Mouse (Mus musculus) mesoderm, embryonic 11.5 days (tissue): ENCODE measurements around the gene Fam178b.

ENCODE experiments used
- DNase-seq: peaks from one replicate; pipeline ENCODE4 v3.0.0-alpha.2; 2012; ENCODE audit warnings: low read depth, low spot score

The Fam178b gene

DNA sequence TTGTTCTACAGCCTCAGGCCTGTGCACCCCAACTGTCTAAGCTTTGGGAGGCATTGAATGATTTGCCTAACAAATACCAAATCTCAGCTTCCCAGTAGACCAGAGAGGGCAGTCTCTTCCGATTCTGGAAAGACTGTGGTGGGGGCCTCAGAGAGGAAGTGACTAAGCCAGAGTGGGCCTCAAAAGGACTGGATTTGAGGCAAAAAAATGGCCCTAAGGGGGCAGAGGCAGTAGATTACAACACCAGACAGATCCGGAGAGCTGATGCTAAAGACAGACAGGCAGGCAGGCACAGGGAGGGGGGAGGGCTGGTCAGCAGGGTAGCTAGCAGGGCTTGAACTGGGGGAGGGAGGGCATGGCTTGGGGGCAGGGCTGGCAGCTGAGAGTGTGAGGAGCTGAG, 116.6 kb downstream of the Fam178b start:
- no peak for DNase-seq

- DNase-seq: no peak
Measured at GRCm38 (mm10) chr1:36564101-36564500, 118.9 kb downstream of the Fam178b start.

DNA sequence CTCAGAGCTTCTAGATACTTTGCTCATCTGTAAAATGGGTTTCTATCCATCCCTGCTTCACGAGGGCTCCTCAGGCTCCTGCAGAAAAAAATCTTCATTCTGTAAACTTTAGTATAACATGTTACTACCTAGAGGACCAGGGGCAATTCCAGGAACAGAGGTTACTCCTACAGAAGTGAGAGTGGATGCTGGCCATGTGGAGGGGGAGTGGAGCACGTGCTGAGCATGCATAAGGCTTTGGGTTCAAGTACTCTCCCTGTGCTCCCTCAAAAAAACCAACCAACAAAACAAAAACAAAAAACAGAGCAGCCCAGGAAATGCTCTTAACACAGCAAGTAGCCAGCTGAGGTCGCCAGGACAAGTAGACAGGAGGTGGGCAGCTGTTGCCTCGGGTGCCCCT, 119.4 kb downstream of the Fam178b start:
- DNase-seq: no peak

DNA sequence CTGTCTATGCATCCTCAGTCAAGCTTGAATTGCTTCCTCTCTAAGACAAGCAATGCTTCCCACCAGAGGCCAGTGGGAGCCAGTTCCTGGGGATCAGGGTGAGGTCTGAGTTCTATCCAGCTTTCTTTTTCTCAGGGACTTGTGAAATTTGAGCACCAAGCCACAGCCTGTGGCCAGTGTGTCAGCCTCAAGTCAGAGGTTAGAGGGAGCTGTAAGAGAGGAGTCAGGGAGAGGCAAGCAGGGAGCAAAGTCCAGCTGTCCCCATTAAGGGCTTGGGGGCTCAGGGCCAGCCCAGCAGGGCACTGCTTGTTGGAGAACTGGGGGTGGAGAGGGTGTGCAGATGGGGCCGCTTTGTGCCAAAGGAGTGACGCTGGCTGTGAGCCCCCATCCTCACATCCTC, 119.8 kb downstream of the Fam178b start:
- no peak for DNase-seq

GRCm38 (mm10) chr1:36562388-36562787, 120.6 kb downstream of the Fam178b start:
- DNase-seq: no peak

DNA sequence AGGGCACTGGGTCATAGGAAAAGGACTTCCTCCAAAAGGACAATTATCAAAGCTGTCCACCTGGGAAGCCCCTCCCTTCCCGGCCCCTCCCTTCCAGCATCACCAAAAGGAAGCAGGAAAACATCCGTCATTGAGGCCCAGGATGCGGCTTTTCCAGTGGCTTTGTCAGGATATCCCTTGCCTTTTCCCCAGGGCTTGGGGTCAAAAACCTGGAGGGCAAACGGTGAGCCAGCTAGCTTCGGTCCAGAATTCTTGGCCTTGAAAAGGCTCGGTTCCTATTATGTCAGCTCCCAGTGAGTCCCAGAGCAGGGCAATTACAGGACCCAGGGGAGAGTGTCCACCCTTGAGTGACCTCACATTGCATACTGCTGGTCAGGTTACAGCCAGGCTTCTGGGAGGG, 122.1 kb downstream of the Fam178b start:
- no peak for DNase-seq

GRCm38 (mm10) chr1:36559888-36560287, 123.1 kb downstream of the Fam178b start:
- DNase-seq: no peak

GRCm38 (mm10) chr1:36559256-36559655, 123.7 kb downstream of the Fam178b start:
- DNase-seq: no peak

DNA sequence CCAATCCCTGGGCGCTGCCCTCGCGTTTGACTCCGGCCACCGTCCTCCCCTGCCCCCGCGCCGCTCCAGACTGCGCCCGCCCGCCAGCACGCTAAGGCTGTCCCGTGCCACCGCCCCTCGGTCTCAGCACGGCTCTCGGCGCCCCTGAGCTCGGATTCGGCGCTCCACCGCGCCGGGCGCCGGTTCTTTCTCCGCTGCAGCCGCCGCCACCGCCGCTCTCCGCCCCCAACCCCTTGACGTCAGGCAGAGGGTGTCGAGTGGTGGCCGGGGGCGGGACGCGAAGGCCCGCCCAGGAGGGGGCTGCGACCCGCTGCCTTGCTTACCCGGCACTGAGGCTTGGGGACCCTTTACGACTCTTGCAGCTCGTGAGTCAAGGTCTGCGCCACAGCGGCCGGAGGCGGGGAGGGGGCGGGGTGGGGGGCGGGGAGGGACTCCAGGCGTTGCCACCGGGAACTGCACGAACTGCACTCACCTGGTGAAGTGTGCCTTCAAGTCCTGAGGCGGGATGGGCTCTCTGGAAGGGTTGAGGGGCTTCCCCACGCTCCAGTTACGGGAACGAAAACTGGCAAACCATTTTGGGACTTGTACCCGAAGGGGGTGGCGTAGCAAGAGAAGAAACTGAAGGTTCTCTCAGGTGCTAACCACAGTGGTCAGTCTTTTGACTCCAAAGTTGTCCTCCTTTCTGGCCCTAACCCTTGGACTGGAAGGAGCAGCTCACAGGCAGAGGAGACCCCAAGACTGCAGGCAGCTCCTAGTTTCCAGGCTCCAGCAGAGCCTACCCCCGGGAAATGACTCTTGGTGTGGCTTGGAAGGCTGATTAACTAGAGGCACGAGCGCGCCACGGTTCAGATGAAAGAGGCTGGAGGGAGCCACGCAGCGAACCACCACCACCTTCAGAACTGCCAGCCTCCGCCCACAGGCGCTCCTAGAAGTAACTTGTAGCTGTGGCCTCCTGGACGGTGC, 124.7 kb downstream of the Fam178b start, which contains the start of gene Sema4c:
Gene Sema4c, minus strand, starts transcription at position 319 of the 963 bp plus-strand sequence.
- peak; percentile 90 for DNase-seq

DNA sequence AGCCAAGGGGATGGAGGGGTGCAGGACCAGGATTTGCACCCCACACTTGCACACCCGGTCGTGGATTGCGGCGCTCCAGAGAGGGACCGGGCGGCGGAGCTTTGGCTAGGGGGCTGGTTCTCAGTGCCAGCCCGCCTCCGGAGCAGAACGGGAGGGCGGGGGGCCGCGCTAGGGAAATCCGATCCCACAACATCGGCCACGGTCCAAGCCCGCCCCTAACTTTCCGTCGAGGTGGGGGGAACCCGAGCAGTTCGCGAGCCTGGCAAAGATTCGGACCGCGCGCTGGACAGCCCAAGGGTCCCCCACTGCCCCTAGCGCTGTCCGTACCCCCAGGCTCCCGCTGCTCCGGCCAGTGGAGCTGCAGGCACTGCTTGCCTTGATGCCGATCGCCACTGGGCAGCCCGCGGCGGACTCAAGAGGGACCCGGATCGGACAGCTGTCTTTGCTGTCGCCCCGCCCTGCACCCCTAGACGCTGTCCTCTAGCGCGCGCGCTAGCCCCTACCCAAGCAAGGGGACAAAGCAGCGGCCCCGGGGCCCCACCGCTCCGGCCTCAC, 125.4 kb downstream of the Fam178b start:
- DNase-seq: peak; percentile 70

DNA sequence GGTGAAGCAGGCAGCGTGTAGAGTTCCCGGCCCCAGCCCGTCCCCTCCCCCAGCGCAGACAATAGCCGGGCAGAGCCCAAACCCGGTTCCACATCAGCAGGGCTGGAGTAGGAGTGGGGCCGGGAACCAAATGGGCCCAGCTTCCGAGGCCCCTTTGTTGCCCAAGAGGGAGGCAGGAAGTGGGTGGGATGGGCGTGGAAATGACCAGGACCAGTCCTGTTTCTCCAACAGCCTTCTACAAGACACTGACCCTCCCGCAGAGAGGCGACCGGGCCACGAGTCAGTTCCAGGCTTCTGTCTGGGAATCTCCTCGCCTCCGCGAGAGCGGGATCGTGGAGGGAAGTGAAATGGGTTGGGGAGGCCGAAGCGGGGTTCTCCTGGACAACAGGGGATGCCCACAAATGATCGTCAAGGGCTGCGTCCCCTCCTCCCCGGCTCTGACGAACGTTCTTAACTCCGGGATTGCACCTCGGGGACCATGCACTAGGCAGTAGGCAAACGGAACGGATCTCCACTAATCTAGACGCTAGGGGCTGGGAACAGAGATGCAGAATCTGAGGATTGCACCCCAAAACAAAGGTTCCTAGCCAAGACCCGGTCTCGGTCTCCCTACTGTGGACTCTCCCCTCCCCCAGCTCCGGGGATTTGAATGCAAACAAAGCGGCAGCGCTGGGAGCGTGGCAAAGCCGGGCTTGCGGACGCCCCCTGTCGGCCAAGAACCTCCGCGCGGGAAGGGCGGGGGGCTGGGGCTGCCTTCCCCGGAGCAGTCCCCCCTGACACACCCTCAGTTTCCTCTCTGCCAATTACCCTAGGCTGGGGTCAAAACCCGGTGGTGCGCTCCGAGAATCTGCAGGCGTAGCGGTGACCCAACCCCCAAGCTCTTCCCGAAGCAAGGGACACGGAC, 126.2 kb downstream of the Fam178b start:
- peak; percentile 95 for DNase-seq

DNA sequence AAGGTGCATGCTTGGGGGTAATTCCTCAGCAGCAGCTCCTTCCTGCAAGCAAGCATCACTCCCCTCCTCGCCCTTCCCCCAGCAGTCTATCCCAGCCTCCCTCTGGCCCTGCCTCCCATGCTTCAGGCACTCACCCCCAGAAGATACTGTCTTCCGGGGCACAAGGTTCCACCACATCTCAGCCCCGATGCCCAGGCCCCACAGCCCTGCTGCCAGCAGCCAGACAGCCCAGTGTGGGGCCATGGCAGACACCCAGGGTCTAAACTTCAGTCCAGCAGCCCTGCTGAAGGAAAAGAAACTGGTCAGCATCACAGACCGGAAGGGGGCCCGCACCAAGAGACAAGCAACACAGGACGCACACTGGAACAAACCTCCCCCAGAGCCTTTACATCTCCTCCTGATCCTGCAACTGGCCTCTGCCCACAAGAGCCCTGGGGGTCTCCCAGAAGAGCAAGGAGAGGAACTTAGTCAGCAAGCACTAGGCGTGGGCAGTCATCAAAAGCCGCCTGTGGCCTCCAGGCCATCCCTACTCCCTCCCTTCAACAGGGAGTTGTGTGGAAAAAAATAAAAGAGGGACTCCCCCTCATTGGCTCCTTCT, 127.1 kb downstream of the Fam178b start:
- no peak for DNase-seq

DNA sequence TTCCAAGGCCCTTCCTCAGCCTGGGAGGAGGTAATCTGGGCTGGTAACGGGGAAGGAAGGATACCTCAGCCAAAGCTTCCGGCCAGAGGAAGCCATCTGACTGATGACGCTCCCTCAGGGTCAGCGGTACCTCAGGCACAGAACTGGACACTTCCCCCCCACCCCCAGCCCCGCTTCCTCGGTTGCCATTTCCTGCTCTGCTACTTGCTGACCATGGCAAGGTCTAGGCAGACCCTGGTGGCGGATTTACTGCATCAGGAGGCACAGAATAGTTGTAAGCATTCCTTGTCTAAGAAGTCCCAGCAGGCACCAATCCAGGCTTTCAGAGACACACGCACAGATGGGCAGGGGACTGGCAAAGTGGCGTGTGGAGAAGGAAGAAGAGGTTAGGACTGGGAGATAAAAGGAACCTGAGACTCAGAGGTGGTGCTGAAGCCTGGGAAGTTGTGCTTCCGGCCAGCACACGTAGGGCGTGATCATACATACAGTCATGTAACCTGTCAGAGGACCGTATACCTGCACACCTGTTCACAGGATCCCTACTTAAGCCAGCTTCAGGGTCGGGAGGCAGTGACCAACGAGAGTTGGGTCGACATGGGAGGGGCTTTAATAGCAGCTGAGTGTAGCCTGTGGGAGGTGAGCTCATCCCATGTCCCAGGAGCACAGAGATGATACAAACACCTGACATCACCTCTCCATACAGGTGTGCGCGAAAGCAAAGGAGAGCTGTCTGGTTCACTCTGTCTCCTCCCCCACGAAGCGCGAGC, 128.2 kb downstream of the Fam178b start:
- DNase-seq: peak; percentile 23

DNA sequence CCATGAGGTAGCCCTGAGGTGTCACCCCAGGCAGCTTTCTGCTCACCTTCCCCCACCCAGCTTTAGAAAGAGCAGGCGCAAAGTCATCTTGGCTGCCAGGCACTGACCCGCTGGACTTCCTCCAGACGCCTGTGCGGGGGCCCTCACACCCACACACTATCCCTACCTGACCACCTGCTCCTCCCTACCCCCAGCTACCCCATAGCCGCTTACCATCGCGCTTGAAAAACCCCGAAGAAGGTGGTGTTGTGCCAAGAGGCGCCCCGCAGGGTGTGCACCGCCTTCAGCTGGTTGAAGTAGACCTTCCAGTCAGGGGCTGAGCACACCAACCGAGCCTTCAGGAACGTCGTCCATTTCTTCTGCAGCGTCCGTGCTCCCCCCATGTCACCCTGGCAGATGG, 130.5 kb downstream of the Fam178b start:
- DNase-seq: no peak

DNA sequence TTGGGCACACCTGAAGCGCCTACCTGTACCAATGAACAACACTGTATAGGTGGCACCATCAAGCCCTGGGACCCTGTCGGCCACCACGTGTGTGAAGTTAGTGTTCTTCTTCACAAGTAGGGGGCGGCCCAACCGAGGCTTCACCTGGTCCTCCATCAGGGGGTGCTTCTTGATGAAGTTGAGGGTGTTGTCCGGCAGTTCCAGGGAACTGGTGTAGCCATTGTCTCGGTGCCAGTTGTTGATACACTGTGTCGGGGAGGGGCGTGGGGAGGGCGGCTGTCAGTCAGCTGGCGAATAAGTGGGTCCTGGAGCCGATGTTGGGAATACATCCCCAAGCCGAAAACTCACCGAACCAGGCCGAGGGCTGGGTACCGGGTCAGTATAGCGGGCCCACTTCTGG, 131.1 kb downstream of the Fam178b start:
- DNase-seq: no peak

DNA sequence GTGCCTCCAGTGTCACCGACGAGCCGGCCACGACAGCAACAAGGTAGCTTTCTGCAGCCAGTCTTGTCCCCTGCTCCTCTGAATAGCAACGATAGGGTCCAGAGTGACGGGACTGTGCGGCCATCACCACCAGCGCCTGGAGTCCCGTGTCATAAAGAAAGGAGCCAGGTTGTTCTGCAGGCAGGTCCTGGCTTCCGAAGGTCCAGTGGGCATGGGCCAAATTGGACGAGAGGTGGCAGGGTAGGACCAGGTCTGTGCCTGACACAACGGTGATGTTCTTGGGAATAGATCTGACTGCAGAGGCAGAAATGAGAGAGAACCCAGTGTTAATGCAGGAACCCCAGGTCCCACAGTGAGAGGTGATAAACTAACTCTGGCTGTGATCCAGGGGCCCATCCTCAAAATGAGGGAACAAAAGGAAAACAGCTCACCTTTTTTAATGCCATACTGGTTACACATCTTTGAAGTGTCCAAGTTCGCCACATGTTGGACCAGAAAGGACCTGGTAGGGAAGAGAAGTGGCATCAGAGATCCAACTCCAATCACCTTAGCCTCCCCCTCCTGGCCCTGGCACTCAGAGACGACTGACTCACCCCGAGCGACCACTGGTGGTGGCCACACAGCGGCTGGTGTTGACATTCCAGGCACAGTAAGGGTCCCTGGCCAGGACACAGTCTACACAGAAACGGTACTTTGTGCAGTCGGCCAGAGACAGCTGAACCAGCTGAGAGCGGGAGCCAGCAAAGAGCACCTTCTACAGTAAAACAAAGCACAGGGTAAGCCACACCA, 132.7 kb downstream of the Fam178b start:
- DNase-seq: no peak

DNA sequence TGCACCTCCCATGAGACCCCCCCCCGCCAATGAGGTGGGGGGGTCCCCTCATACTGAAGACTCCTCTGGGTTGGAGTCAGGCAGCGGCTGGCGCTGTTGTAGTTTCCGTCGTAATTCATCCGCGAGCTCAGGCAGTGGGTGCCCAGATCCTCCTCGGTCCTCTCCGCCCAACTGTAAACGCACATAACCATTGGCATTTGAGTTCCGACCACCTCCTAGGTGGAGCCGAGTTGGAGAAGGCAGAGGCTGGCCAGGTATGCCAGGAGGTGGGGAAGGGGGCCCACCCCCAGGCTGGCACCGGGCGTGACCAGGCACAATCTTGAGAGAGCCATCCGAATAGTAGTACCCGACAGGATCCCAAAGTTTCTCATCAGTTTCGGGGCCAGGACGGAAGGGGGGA, 133.5 kb downstream of the Fam178b start:
- DNase-seq: no peak

DNA sequence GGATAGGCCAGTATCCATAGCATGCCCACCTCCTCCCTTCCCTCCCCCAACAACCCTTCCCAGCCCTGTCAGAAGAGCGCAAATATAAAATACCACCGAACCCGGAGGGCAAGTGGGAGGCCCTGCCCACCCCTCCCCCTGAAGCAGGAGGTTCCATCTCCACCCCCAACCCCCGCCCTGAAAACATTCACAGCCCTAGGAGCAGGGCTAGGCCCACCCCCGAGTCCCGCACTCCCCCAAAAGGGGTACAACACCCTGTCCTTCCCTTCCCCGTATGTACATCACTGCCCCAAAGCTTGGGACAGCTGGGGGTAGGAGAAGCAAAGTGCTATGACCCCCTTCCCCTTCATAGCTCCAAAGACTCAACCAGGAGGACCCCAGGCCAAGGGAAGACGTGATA, 134.2 kb downstream of the Fam178b start:
- DNase-seq: no peak

DNA sequence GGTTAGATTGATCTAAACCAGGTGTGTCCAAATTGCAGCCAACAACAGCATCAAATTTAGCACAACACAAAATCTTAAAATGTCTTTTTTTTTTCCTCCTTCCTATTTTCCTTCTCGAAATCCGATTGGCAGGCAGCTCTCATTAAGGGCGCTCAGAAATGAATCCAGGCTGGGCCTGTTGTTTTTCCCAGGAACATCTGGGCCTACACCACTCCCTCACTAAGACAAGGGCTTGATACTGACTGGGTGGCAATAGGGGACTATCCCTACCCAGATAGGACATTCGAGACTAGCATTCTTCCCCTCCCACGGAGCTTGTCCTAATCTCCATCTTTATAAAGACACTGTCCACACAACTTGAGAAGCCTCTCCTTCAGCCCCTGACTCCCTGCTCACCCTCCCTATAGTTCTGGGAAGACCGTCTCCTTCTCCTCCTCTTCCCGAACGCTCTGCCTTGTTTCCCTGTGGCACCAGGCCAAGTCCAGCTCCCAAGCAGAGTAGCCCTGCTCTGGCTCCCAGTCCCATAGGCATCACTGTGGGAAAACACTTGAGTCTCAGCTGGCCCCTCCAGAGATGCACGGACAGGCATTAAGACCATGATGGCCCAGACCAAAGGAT, 134.9 kb downstream of the Fam178b start:
- DNase-seq: no peak
